Mouse (Mus musculus) urinary bladder, postnatal 14 days (tissue): ENCODE results near the gene Mdfi.

Source experiments
- DNase-seq: peaks from one replicate; pipeline ENCODE4 v3.0.0; 2021; ENCODE audit warnings: low spot score

Gene Mdfi

GRCm38 (mm10) chr17:47847985-47848384 is 13.5 kb upstream of the Mdfi start:
- DNase-seq, result no peak

- DNase-seq, result no peak
These were observed 11.1 kb upstream of the Mdfi start for GRCm38 (mm10) chr17:47845609-47846008.

GRCm38 (mm10) chr17:47843465-47843864 is 9.0 kb upstream of the Mdfi start:
- no peak for DNase-seq

- DNase-seq, result peak; percentile 84
These were observed 7.6 kb upstream of the Mdfi start for GRCm38 (mm10) chr17:47841931-47842623.

GRCm38 (mm10) chr17:47841521-47841920 is 7.0 kb upstream of the Mdfi start:
- DNase-seq, result no peak

GRCm38 (mm10) chr17:47837808-47838207 is 3.3 kb upstream of the Mdfi start:
- no peak for DNase-seq

GRCm38 (mm10) chr17:47833628-47834481 is 636 bp downstream of the Mdfi start:
- no peak for DNase-seq

- DNase-seq, result peak; percentile 65
These were observed 1.4 kb downstream of the Mdfi start for GRCm38 (mm10) chr17:47833029-47833627.

- DNase-seq, result no peak
These were observed 1.9 kb downstream of the Mdfi start for GRCm38 (mm10) chr17:47832501-47833028.

- DNase-seq, result no peak
These were observed 2.7 kb downstream of the Mdfi start for GRCm38 (mm10) chr17:47831772-47832171.

GRCm38 (mm10) chr17:47831161-47831560 is 3.3 kb downstream of the Mdfi start:
- no peak for DNase-seq

GRCm38 (mm10) chr17:47821339-47821738 is 13.2 kb downstream of the Mdfi start:
- DNase-seq, result no peak

- no peak for DNase-seq
These were observed 16.3 kb downstream of the Mdfi start for GRCm38 (mm10) chr17:47818038-47818725.

- no peak for DNase-seq
These were observed 19.0 kb downstream of the Mdfi start for GRCm38 (mm10) chr17:47815446-47815845.

GRCm38 (mm10) chr17:47814496-47814895 is 20.0 kb downstream of the Mdfi start:
- no peak for DNase-seq

- DNase-seq, result no peak
These were observed 20.9 kb downstream of the Mdfi start for GRCm38 (mm10) chr17:47813616-47814015.

GRCm38 (mm10) chr17:47812200-47812599 is 22.3 kb downstream of the Mdfi start:
- DNase-seq, result no peak

- DNase-seq, result no peak
These were observed 23.2 kb downstream of the Mdfi start for GRCm38 (mm10) chr17:47811265-47811800.

- DNase-seq, result peak; percentile 29
These were observed 28.3 kb downstream of the Mdfi start for GRCm38 (mm10) chr17:47806230-47806629.

- no peak for DNase-seq
These were observed 29.2 kb downstream of the Mdfi start for GRCm38 (mm10) chr17:47805047-47805835.

GRCm38 (mm10) chr17:47803662-47804061 is 30.8 kb downstream of the Mdfi start:
- DNase-seq, result no peak
